Mouse (Mus musculus): ENCODE data around the gene Xpr1.

GRCm38 (mm10) chr1:155274976-155275375 is 142.2 kb downstream of the Xpr1 start:
- TF ChIP-seq MAX (IDR thresholded peaks at IDR 0.05; ENCODE audit: low read depth): no peak
- no peak for TF ChIP-seq POLR2A (IDR thresholded peaks at IDR 0.05; ENCODE audit: insufficient read length, low read depth)
- TF ChIP-seq E2F4 (IDR thresholded peaks at IDR 0.05; ENCODE audit: insufficient read depth): no peak
- no peak for TF ChIP-seq TCF12 (IDR thresholded peaks at IDR 0.05; ENCODE audit: insufficient read depth, poor library complexity, severe bottlenecking)
- no peak for TF ChIP-seq SRF (IDR thresholded peaks at IDR 0.05; ENCODE audit: control insufficient read depth, insufficient read length, low read depth)
- TF ChIP-seq MYOD1 (IDR thresholded peaks at IDR 0.05; ENCODE audit: control insufficient read depth in 1 of 3, insufficient read length in 2 of 3, low read depth in 2 of 3): no peak
- no peak for TF ChIP-seq CEBPB (IDR thresholded peaks at IDR 0.05; ENCODE audit: insufficient read depth, poor library complexity, severe bottlenecking)
- no peak for TF ChIP-seq USF1 (IDR thresholded peaks at IDR 0.05; ENCODE audit: low read depth)
- TF ChIP-seq REST (IDR thresholded peaks at IDR 0.05; ENCODE audit: insufficient read depth, insufficient read length): no peak
- TF ChIP-seq MYOG (IDR thresholded peaks at IDR 0.05; ENCODE audit: control insufficient read depth in 1 of 3, insufficient read depth in 1 of 3, insufficient read length in 2 of 3, low read depth in 2 of 3): no peak
- no peak for TF ChIP-seq POLR2AphosphoS2 (IDR thresholded peaks at IDR 0.05; ENCODE audit: insufficient read length, low read depth)
- TF ChIP-seq TCF3 (IDR thresholded peaks at IDR 0.05; ENCODE audit: insufficient read length, low read depth): no peak

All from myocyte (in vitro differentiated cells).